Mouse (Mus musculus) erythroblast, adult 5-6 weeks (primary cell): Measurements from ENCODE around the gene Dhrs7b. TPM values are rescaled to one million over a fixed set of nuclear protein-coding genes. Genes with fewer than 3 reads are reported as not detected.

Experiments used
- ATAC-seq: replicated peaks from 2 replicates; pipeline ENCODE4 v1.8.0; 2016; ENCODE audit warnings: moderate number of reproducible peaks, mild to moderate bottlenecking, moderate TSS enrichment, inconsistent platforms; ENCODE audit not compliant: poor library complexity, low FRiP score, severe bottlenecking
- total RNA-seq, 2 experiments: library from RNA; stranded (forward) in 1 of 2; stranded (reverse) in 1 of 2; fragments of 150-400 nt in 1 of 2; fragments of 200-764, 138-1000 nt in 1 of 2; gene quantifications; 2 replicates each; pipeline versions ENCODE4 v1.2.3 to v1.2.4; 2015 to 2017; ENCODE audit warnings: low replicate concordance in 2 of 2

The Dhrs7b gene
- total RNA-seq, 2 experiments from 2014 or later = 1.4 to 2.3 TPM

DNA sequence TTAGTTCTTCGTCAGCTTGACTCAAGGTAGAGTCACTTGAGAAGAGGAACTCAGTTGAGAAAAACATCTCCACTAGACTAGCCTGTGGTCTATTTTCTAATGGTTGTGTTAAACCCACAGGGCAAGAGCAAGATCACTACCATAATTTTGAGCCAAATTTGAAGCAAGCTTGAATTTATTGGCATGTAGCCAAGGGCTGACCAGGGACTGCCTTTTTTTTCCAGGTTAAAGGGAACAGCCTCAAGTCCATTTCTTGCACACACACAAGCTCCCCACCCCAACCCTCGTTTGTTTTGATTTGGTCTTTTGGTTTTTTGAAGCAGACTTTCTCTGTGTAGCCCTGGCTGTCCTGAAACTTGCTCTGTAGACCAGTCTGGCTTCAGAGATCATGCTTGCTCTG is 59.4 kb downstream of the Dhrs7b start:
- no peak for ATAC-seq

- no peak for ATAC-seq
Observed at GRCm38 (mm10) chr11:60890286-60890685, 59.9 kb downstream of the Dhrs7b start.

DNA sequence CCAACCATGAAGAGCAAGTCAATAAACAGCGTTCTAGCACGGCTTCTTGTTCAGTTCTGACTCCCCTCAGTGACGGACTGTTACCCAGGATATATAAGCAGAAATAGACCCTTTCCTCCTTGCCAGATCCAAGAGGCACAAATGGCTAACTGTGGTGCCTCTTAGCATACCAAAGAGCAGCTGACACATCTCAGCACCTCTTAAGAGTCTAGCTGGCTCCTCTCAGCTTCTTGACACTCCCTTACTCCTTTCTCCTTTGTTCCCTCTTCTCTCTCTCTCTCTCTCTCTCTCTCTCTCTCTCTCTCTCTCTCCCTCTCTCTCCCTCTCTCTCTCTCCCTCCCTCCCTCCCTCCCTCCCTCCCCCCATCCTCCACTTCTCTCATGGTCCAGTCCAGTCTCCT is 60.3 kb downstream of the Dhrs7b start:
- no peak for ATAC-seq

- ATAC-seq = no peak
Observed at GRCm38 (mm10) chr11:60895915-60896314, 65.5 kb downstream of the Dhrs7b start.

DNA sequence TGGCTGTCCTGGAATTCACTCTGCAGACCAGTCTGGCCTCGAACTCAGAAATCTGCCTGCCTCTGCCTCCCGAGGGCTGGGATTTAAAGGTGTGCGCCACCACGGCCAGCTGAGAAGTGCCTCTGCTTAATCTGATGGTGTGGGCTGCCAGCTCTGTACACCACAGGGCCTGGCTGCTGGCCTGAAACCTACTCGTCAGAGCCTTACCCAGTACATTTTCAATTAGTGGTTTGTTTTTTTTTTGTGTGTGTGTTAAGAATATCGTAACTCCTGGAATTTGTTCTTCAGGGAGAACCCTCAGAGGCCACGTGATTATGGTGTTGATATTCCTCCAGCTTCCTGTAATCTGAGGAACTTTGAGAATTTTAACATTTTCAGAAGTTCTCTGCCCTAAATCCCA is 71.6 kb downstream of the Dhrs7b start:
- no peak for ATAC-seq

DNA sequence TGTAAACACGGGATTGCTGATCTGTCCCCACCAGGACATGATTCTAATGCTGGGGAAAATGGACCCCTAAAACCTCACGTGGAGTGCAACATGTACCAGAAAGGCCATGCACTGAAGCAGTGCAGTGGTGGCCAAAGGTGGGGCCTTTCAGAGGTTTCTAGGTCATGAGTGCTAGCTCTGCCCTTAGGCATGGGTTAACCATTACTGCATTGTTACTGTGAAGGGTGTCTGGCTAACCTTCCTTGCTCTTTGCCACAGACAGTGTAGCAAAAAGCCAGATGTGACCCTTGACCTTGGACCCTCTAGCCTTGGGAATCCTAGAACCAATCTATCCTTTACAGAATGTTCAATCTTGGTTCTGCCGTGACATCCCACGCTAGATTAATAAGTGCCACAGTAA is 72.1 kb downstream of the Dhrs7b start:
- 0 out of 2 replicates have a peak, but pooled peaks have one; percentile 24 for ATAC-seq

DNA sequence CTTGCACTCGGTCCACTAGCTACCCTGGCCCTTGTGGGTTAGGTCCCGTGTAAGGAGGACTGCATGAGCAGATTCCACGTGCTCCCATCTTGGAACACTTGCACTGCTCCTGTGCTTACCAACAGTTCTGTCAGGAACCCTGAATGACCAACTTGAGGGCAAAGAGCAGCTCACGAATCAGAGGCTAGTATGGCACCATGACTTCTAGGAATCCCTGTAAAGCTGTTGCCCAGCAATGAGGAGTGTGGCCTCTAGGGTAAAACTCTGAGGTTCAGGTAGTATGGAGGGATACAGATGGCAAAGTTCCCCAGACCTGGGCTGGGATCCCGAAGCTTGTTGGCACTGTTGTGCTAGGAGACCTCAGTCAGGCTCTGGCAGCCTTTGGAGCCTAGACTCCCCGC is 73.2 kb downstream of the Dhrs7b start:
- ATAC-seq = no peak

DNA sequence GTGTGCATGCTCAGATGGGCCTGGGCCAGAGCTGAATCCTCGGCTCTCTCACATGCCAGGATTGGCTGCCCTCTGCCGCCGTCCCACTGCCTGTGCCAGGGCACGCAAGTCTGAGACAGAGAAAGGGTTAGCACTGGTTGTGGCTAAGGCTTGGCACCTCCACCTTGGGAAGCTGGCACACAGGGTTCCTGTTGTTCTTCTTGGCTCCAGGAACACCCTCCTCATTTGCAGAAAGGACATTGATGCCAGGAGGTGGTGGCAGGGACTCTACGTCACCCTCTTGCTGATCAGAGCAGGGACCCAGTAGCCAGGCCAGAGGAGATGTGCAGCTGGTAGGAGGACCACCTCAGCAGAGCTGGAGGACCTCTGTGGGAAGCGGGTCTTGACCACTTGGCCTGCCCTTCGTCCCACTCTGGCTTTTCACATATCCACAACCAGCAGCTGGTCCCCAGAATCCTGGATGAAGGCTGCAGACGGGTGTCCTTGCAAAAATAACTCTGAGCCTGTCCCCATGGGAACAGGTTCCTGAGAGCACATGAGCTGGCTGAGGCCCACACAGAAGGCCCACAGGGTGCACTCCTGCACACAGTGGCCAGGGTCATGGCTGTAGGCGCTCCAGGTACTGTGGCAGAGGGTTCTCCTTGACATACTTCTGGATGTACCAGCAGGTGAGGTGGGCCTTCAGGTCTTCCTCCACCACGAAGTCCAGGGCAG is 75.1 kb downstream of the Dhrs7b start:
- ATAC-seq = no peak

- ATAC-seq = no peak
Observed at GRCm38 (mm10) chr11:60906449-60906848, 76.0 kb downstream of the Dhrs7b start.

GRCm38 (mm10) chr11:60908073-60908472 is 77.6 kb downstream of the Dhrs7b start:
- no peak for ATAC-seq

GRCm38 (mm10) chr11:60909626-60910025 is 79.2 kb downstream of the Dhrs7b start:
- no peak for ATAC-seq

Other genes starting within 250 kb of the Dhrs7b start
- gene Llgl1, start 130.9 kb upstream of the Dhrs7b start, total RNA-seq (2015; ENCODE audit: low replicate concordance) = 3.8 and 5.6 TPM in 2 replicates
- gene Llgl1, start 130.9 kb upstream of the Dhrs7b start, total RNA-seq (2017; ENCODE audit: low replicate concordance) = 2.5 and 3.1 TPM in 2 replicates
- gene Flii, start 103.4 kb upstream of the Dhrs7b start, total RNA-seq (2015; ENCODE audit: low replicate concordance) = 26.9 and 54.8 TPM in 2 replicates
- 32.3 and 66.9 TPM in 2 replicates for gene Flii, start 103.4 kb upstream of the Dhrs7b start, total RNA-seq (2017; ENCODE audit: low replicate concordance)
- 0.84 TPM in 1 of 2 replicates, not detected in the other for gene Mief2, start 102.2 kb upstream of the Dhrs7b start, total RNA-seq (2015; ENCODE audit: low replicate concordance)
- 0.42 and 1.3 TPM in 2 replicates for gene Mief2, start 102.2 kb upstream of the Dhrs7b start, total RNA-seq (2017; ENCODE audit: low replicate concordance)
- 5.6 and 7.1 TPM in 2 replicates for gene Top3a, start 53.3 kb upstream of the Dhrs7b start, total RNA-seq (2015; ENCODE audit: low replicate concordance)
- 4.5 and 11.9 TPM in 2 replicates for gene Top3a, start 53.3 kb upstream of the Dhrs7b start, total RNA-seq (2017; ENCODE audit: low replicate concordance)
- gene Smcr8, start 53.1 kb upstream of the Dhrs7b start, total RNA-seq (2015; ENCODE audit: low replicate concordance) = 10.0 and 11.3 TPM in 2 replicates
- 3.5 and 5.6 TPM in 2 replicates for gene Smcr8, start 53.1 kb upstream of the Dhrs7b start, total RNA-seq (2017; ENCODE audit: low replicate concordance)
- 1.5 and 5.4 TPM in 2 replicates for gene Shmt1, start 18.9 kb upstream of the Dhrs7b start, total RNA-seq (2015; ENCODE audit: low replicate concordance)
- gene Shmt1, start 18.9 kb upstream of the Dhrs7b start, total RNA-seq (2017; ENCODE audit: low replicate concordance) = 5.3 and 10.9 TPM in 2 replicates
- gene Tmem11, start 48.6 kb downstream of the Dhrs7b start, total RNA-seq (2015; ENCODE audit: low replicate concordance) = 1.9 and 8.8 TPM in 2 replicates
- gene Tmem11, start 48.6 kb downstream of the Dhrs7b start, total RNA-seq (2017; ENCODE audit: low replicate concordance) = 7.2 and 13.5 TPM in 2 replicates
- 6.1 and 7.1 TPM in 2 replicates for gene Natd1, start 84.1 kb downstream of the Dhrs7b start, total RNA-seq (2015; ENCODE audit: low replicate concordance)
- 2.4 and 4.5 TPM in 2 replicates for gene Natd1, start 84.1 kb downstream of the Dhrs7b start, total RNA-seq (2017; ENCODE audit: low replicate concordance)
- gene Map2k3, start 101.4 kb downstream of the Dhrs7b start, total RNA-seq (2015; ENCODE audit: low replicate concordance) = 28.1 and 29.7 TPM in 2 replicates
- gene Map2k3, start 101.4 kb downstream of the Dhrs7b start, total RNA-seq (2017; ENCODE audit: low replicate concordance) = 21.6 and 45.6 TPM in 2 replicates
- gene Kcnj12, start 191.9 kb downstream of the Dhrs7b start, total RNA-seq (2015; ENCODE audit: low replicate concordance) = not detected in 2 replicates
- not detected in 2 replicates for gene Kcnj12, start 191.9 kb downstream of the Dhrs7b start, total RNA-seq (2017; ENCODE audit: low replicate concordance)